Mouse (Mus musculus): Measurements from ENCODE around the gene Pnck.

Gene Pnck

GRCm38 (mm10) chrX:73659575-73660283 lies at the start of gene Pnck:
Pnck (minus strand) TSS chrX:73660117.
- in situ Hi-C loops (cut with MboI; ENCODE audit: low pct_unique_long_range_greater_than_20kb in 1 of 2, low sequenced_read_pairs in 2 of 2, unreplicated experiment in 1 of 2) = loop anchor here (10.0 to 25.0 kb wide), 4 partner anchors 85 to 647 kb away; partner anchors contain the start of gene Trex2 (in 1 of the 2)

- in situ Hi-C loops (cut with MboI; ENCODE audit: low pct_unique_long_range_greater_than_20kb in 1 of 2, low sequenced_read_pairs in 2 of 2, unreplicated experiment in 1 of 2) = no loop called here
Measured at GRCm38 (mm10) chrX:73700472-73700871, 40.6 kb upstream of the Pnck start.

- in situ Hi-C loops (cut with MboI; ENCODE audit: low pct_unique_long_range_greater_than_20kb in 1 of 2, low sequenced_read_pairs in 2 of 2, unreplicated experiment in 1 of 2) = no loop called here
Measured at GRCm38 (mm10) chrX:73690917-73691629, 31.2 kb upstream of the Pnck start.

GRCm38 (mm10) chrX:73685629-73686028 lies 25.7 kb upstream of the Pnck start:
- in situ Hi-C loops (cut with MboI; ENCODE audit: low pct_unique_long_range_greater_than_20kb in 1 of 2, low sequenced_read_pairs in 2 of 2, unreplicated experiment in 1 of 2) = no loop called here

GRCm38 (mm10) chrX:73684978-73685377 lies 25.1 kb upstream of the Pnck start:
- in situ Hi-C loops (cut with MboI; ENCODE audit: low pct_unique_long_range_greater_than_20kb in 1 of 2, low sequenced_read_pairs in 2 of 2, unreplicated experiment in 1 of 2) = no loop called here

- in situ Hi-C loops (cut with MboI; ENCODE audit: low pct_unique_long_range_greater_than_20kb in 1 of 2, low sequenced_read_pairs in 2 of 2, unreplicated experiment in 1 of 2) = no loop called here
Measured at GRCm38 (mm10) chrX:73684156-73684555, 24.2 kb upstream of the Pnck start.

- in situ Hi-C loops (cut with MboI; ENCODE audit: low pct_unique_long_range_greater_than_20kb in 1 of 2, low sequenced_read_pairs in 2 of 2, unreplicated experiment in 1 of 2) = no loop called here
Measured at GRCm38 (mm10) chrX:73676668-73677067, 16.8 kb upstream of the Pnck start.

- in situ Hi-C loops (cut with MboI; ENCODE audit: low pct_unique_long_range_greater_than_20kb in 1 of 2, low sequenced_read_pairs in 2 of 2, unreplicated experiment in 1 of 2) = no loop called here
Measured at GRCm38 (mm10) chrX:73675231-73675630, 15.3 kb upstream of the Pnck start.

- in situ Hi-C loops (cut with MboI; ENCODE audit: low pct_unique_long_range_greater_than_20kb in 1 of 2, low sequenced_read_pairs in 2 of 2, unreplicated experiment in 1 of 2) = loop anchor here in 1 of 2 experiments (25.0 kb wide), 1 partner anchor 662 kb away; no protein-coding TSS in a partner anchor
Measured at GRCm38 (mm10) chrX:73673968-73674661, 14.2 kb upstream of the Pnck start.

GRCm38 (mm10) chrX:73673619-73673967 lies 13.7 kb upstream of the Pnck start:
- in situ Hi-C loops (cut with MboI; ENCODE audit: low pct_unique_long_range_greater_than_20kb in 1 of 2, low sequenced_read_pairs in 2 of 2, unreplicated experiment in 1 of 2) = loop anchor here in 1 of 2 experiments (25.0 kb wide), 1 partner anchor 661 kb away; no protein-coding TSS in a partner anchor

GRCm38 (mm10) chrX:73672879-73673618 lies 13.1 kb upstream of the Pnck start, which contains the start of gene Slc6a8:
Slc6a8 (plus strand) TSS chrX:73673150.
- in situ Hi-C loops (cut with MboI; ENCODE audit: low pct_unique_long_range_greater_than_20kb in 1 of 2, low sequenced_read_pairs in 2 of 2, unreplicated experiment in 1 of 2) = loop anchor here in 1 of 2 experiments (25.0 kb wide), 1 partner anchor 661 kb away; no protein-coding TSS in a partner anchor

- in situ Hi-C loops (cut with MboI; ENCODE audit: low pct_unique_long_range_greater_than_20kb in 1 of 2, low sequenced_read_pairs in 2 of 2, unreplicated experiment in 1 of 2) = loop anchor here in 1 of 2 experiments (25.0 kb wide), 1 partner anchor 660 kb away; no protein-coding TSS in a partner anchor
Measured at GRCm38 (mm10) chrX:73672031-73672431, 12.1 kb upstream of the Pnck start.

GRCm38 (mm10) chrX:73663143-73663542 lies 3.2 kb upstream of the Pnck start:
- in situ Hi-C loops (cut with MboI; ENCODE audit: low pct_unique_long_range_greater_than_20kb in 1 of 2, low sequenced_read_pairs in 2 of 2, unreplicated experiment in 1 of 2) = loop anchor here in 1 of 2 experiments (25.0 kb wide), 1 partner anchor 651 kb away; no protein-coding TSS in a partner anchor

- in situ Hi-C loops (cut with MboI; ENCODE audit: low pct_unique_long_range_greater_than_20kb in 1 of 2, low sequenced_read_pairs in 2 of 2, unreplicated experiment in 1 of 2) = loop anchor here in 1 of 2 experiments (25.0 kb wide), 1 partner anchor 648 kb away; no protein-coding TSS in a partner anchor
Measured at GRCm38 (mm10) chrX:73660284-73660665, 358 bp upstream of the Pnck start.

GRCm38 (mm10) chrX:73658936-73659574 lies 862 bp downstream of the Pnck start:
- in situ Hi-C loops (cut with MboI; ENCODE audit: low pct_unique_long_range_greater_than_20kb in 1 of 2, low sequenced_read_pairs in 2 of 2, unreplicated experiment in 1 of 2) = loop anchor here (10.0 to 25.0 kb wide), 4 partner anchors 84 to 647 kb away; partner anchors contain the start of gene Trex2 (in 1 of the 2)

GRCm38 (mm10) chrX:73658391-73658790 lies 1.5 kb downstream of the Pnck start:
- in situ Hi-C loops (cut with MboI; ENCODE audit: low pct_unique_long_range_greater_than_20kb in 1 of 2, low sequenced_read_pairs in 2 of 2, unreplicated experiment in 1 of 2) = loop anchor here (10.0 to 25.0 kb wide), 4 partner anchors 84 to 646 kb away; partner anchors contain the start of gene Trex2 (in 1 of the 2)

- in situ Hi-C loops (cut with MboI; ENCODE audit: low pct_unique_long_range_greater_than_20kb in 1 of 2, low sequenced_read_pairs in 2 of 2, unreplicated experiment in 1 of 2) = loop anchor here (10.0 to 25.0 kb wide), 4 partner anchors 81 to 643 kb away; partner anchors contain the start of gene Trex2 (in 1 of the 2)
Measured at GRCm38 (mm10) chrX:73655529-73655928, 4.4 kb downstream of the Pnck start.

Data from mouse embryonic stem cell (cell line).